Mouse (Mus musculus): Measurements from ENCODE around the gene Lmbrd1.

DNA sequence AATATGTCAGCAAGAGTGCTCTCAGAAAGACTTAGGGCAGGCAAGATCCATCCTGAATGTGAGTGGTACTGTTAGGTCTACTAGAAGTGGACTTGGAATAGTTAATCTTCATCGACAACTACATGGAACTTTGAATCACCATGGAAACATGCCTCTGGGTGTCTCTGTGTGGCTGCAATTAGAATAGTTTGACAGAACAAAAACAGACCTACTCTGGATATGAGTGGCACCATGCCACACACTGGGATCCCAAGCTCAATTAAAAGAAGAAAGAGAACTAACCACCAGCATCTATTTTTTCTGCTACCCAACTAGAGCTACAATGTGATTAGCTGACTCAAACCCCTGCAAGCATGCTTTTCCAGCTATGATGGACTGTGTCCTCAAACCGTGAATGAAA is 95.2 kb downstream of the Lmbrd1 start:
- TF ChIP-seq CTCF (IDR thresholded peaks at IDR 0.05; ENCODE audit: extremely low read depth, insufficient read depth, insufficient read length, insufficient replicate concordance) (no peak), POLR2A (IDR thresholded peaks at IDR 0.05; ENCODE audit: low read depth, low read length) (no peak)
